Mouse (Mus musculus): ENCODE data around the gene Pkd1l1.

The Pkd1l1 gene

DNA sequence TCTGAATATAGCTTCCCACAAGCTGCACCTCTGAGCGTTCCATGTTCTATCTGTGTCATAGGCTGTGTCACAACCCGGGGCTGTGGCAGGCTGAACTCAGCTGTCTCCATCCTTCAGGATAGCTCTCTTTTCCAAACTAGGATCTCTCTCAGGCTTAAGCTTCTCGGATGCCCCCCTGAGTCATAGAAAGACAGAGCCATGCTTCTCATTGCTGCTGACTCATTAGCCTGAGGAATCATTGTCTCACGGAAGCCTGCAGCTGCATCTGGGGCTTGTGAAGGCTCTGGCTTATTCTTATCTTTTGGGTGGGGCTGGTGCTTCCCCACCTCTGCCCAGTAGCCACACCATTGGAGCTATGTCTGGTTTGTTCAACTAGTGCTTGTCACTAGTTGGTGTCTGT is 151.7 kb downstream of the Pkd1l1 start:
- no peak for DNase-seq

DNA sequence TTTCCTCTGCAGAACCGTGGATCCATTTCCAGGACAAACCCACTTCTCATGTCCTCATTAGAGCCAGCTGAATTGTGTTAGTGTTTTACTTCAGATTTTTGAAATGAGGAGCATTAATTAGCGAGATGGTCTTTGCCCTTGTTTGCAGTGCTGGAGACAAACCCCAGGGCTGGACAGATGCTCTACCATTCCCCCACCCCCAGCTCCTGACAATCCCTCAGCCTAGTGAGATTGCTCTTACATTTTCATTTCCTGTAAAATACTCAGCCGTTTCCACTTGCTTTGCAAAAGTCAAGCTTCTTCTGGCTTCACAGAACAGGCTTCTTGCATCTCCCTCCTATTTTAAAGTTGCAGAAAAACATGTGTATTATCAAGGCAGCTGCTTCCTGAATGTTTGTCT is 155.7 kb downstream of the Pkd1l1 start:
- DNase-seq, result no peak

DNA sequence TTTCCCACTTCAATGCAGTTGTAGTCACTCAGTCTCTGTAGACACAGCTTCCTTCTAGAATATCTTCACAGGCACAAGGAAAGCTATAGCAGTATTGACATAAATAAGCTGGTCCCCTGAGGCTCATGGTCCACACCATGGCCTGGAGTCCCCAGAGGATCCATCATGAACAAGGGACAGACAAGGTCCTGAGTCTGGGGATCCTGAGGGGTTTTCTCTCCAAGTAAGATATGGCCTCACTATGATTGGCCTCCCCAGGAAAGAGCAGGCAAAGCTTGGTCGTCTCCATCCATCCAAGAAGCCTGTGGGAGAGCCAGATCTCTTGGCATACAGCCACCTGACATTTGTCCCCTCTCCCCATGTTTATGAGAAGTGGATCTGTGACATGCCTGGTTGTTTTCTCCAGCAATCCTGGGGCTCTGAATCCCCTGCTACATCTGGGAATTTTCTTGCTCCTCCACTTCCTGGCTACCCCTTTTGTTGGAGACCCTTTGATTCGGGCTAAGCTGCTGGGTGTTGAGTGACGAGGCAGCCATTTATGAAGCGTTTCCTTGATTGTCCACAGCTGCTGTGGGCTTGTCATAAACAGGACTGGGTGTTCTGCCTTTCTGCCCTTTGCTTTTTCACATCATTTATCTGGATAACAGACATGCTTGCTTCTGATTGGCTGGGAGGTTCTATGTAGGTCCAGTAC is 158.8 kb downstream of the Pkd1l1 start:
- no peak for DNase-seq

DNA sequence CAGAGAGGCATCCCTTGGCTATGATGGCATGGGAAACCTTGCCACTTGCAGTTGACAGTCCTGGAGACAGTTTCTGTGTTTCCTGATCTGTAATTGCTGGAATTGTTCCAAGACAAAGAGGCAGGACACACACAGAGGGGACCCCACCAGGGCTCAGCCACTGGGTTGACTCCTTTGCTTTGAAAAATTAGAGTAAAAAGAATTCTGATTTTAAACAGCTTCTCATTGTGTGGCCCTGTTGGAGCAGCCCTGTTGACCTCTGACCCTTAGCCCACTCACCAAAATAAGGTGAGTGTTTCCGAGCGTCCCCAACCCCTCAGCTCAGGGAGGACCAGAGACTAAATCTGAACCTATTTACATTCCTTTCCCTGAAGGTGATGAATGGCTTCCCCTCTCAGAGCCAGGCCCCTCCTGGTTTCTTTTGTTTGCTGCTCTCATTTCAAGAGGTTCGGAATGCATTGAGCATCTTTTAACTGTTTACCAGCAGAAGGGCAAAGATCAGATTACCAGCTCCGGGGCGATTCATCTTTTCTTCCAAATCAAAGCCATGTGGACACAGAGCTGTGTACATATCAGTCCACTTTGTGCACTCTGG is 161.5 kb downstream of the Pkd1l1 start:
- no peak for DNase-seq

DNA sequence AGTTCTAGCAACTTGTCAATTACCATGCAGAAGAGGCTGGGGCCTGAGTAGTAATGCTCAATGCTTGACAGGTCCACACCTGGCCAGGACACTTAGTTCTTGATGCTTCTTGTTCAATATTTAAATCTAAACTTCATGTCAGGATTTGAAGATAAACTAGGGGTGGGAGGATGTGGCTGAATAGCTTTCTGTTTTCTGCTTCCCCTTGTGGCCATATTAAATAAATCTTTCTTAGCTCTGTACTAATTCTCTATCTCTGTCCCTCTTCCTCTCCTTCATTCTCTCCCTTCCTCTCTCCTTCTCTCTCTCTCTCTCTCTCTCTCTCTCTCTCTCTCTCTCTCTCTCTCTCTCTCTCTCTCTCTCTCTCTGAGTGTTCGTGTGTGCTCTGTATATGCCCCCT is 163.4 kb downstream of the Pkd1l1 start:
- DNase-seq, result no peak

DNA sequence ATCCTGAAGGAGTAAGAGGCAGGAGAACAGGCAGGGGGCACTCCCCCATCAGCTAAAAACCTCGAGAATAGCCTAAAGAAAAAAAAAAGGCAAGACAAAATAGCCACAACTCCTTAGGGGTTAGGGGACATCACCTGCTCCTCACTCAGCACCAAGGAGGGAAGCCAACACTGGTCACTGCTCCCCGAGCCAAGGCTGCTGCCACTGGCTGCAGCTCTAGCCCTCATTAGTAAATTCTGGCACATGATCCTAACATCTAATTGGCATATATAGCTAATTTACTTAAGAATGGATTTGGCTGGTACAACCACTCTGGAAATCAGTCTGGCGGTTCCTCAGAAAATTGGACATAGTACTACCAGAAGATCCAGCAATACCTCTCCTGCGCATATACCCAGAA is 166.1 kb downstream of the Pkd1l1 start:
- DNase-seq, result no peak

DNA sequence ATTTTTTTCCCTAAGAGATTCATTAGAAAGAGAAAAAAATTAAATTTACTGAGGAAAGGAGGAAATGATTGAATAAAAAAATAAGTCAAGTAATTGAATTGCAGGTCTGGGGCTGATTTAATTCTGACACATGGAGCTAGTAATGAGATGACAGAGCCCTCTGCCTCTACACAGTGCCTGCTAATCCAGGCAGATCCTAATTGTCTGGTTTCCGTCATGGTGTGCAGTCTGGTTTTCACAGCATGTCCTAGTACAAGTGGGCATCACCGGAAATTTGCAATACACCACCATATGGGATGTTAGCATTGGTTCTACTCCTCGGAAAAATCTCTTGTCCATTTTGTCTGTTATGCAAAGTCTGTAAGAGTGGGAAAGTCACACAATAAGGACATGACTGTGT is 168.9 kb downstream of the Pkd1l1 start:
- no peak for DNase-seq

GRCm38 (mm10) chr11:8797486-8797885 is 175.6 kb downstream of the Pkd1l1 start:
- DNase-seq, result no peak

DNA sequence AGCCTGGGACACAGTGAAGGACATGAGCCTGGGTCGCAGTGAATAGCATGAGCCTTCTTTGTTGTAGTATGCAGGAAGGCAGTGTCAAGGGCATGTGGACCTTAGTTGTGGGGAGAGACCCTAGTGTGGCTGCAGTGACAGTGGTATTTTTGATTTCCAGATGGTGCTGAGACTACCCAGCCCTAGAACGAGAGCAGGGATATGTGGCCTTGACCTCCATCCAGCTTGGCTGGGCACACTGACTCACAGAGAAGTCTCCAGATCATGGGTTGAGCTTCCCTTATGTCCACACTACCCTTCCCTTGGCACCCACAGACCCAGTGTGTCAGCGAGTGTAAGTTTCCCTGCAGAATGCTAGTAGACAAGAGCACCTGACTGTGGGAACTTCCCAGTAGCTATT is 178.0 kb downstream of the Pkd1l1 start:
- DNase-seq, result no peak

GRCm38 (mm10) chr11:8792146-8792545 is 180.9 kb downstream of the Pkd1l1 start:
- DNase-seq, result no peak

DNA sequence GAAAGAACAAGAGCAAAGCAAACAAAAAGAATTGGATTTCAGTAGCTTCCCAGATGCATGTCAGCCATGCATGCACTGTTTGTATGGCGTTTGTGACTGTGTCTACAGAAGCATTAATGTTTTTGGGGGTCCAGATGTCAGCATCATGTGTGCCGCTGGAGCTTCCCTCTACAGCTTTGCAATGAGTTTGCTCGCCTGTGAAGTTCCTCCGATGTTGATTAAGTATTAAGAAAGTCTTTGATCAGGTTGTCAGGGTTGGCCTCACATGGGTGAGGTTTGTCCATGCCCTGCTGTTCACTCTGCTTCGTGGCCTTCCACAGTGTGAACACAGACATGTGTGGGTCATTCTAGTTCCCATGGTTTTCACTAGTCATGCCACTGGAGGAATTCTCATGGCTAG is 183.9 kb downstream of the Pkd1l1 start:
- no peak for DNase-seq

- no peak for DNase-seq
Observed at GRCm38 (mm10) chr11:8787604-8788003, 185.5 kb downstream of the Pkd1l1 start.

DNA sequence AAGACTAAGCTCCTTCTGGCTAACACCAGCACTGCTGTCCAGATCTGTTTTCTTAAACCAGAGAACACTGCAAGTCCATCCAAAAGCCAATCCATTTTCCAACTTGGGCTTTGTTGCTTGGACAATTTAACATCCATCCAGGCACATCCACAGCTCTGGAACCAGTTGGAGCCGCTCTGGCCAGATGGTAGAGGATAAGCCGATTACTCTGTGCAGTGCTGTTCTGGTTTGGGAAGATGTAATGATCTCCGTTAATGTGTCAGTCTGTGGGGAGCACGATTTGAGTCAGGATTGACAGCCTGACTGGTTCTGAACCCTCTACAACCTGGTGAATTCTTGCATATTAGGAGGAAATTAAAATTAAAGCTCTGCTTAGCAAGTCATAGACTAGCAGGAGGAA is 188.7 kb downstream of the Pkd1l1 start:
- DNase-seq, result no peak

- no peak for DNase-seq
Observed at GRCm38 (mm10) chr11:8782141-8782465, 191.0 kb downstream of the Pkd1l1 start.

GRCm38 (mm10) chr11:8781308-8782140 is 191.5 kb downstream of the Pkd1l1 start:
- no peak for DNase-seq

DNA sequence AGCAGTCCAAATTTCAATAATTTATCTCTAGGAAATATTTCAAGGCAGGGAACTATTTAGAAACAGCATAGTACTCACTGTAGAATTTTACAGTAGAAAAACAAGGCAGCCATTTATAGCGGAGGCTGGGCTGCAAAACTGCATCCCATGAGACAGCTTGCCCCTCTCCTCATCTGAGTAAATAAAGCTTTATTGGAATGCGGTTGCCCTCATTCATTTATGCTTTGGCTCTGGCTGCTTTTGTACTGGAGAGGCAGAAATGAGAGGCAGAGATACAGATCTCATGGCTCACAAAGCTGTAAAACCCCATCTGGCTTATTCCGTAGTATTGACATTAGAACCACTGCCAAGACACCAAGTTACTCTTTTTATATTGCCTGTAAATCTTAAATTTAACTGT is 193.6 kb downstream of the Pkd1l1 start:
- no peak for DNase-seq
